Mouse (Mus musculus) urinary bladder, postnatal 25 days (tissue): ENCODE data around the gene Zfp653.
A peak's percentile ranks its signal among the peaks of the same experiment; 100 is the strongest.
"Not testable (repeated sequence)": the region's sequence is repeated elsewhere in the genome, so short reads cannot be mapped to it uniquely, and the experiment has no call there.

Experiments used
- DNase-seq: peaks from one replicate; pipeline ENCODE4 v3.0.0; 2022; ENCODE audit warnings: low spot score

Zfp653 gene

GRCm38 (mm10) chr9:22070791-22071573 is at the start of gene Zfp653, which contains the start of gene Gm49318:
Zfp653 (minus strand) TSS chr9:22071376.
Gm49318 (minus strand) TSS chr9:22071259.
- DNase-seq: peak; percentile 94

GRCm38 (mm10) chr9:22119543-22119942 is 48.4 kb upstream of the Zfp653 start:
- no peak for DNase-seq

DNA sequence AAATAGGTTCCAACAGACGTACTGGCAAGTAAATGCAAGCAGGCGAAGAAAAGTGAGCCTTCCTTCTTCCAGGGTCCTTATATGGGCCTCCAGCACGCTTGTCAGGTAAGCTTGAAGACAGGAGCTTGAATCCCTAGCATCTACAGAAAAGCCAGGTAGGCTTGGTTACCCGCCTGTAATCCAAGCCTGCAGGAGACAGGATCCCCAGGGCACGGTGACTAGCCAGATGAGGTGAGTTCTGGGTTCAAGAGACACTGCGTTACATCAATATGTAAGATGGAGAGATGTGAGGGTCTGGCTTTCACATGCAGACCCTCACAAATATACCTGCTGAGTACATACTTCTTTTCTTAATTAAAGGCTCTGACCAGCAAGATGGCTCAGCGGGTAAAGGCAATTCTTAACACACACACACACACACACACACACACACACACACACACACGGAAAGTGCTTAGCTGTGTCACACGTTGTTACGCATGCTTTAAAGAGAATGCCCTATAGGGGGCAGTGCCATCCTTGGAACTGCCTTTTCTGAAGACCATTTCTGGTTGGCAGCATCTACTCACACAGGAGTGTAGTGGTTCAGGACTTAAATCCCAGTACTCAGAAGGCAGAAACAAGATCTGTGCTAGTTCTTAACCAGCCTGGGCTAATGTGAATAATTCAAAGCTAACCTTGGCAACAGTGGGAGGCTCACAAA is 46.7 kb upstream of the Zfp653 start:
- peak; percentile 29 for DNase-seq

DNA sequence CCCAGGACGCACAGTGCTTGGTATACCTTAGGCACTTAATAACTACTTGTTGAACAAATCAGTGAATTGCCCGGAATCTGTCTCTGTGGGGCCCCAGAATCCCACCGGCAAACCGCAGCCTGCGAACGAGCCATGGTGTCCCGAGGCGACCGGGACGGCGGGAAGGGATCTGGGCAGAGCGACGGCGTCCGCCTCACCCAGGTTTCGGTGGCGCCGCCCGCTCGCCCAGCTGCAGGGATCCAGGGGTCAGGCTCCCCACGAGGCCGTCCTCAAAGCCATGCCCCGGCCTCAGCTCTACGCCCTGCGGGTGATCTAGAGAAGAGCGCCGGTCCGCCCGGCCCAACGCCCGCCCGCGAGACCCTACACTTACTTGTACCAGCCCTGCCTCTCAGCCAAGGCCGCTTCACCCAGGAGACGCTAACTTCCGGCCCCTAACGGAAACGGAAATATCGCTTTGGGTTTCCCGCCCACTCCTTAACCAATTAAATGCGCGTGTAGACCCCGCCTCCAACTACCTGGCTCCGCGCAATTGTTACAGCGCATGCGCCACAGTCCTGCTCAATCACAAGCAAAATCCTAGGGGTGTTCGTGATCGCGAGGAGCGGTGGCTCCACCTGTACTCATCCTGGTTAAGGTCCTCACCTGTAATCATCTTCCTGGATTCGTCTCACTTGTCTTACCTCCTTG is 45.7 kb upstream of the Zfp653 start, which contains the start of gene Elof1:
TSS of gene Elof1 (minus strand) at position 433 of the 687 bp plus-strand sequence.
- DNase-seq: peak; percentile 85

DNA sequence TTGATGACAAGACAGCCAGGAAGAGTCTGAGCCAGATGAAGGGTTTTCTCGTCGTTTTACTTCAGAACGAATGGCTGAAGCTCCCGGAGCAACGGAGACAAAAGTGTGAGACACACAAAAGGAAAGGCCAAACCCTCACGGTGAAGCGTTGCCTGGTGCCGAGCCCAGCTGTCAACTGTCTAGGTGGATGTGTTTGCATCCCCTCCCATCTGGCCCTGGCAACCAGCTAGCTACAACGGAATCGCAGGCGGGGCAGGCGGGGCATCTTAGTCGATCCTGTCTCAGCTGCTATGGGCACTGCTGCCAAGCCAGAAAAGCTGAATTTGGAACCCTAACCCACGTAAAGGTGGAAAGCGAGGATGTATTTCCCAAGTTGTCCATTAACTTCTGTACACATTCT is 44.9 kb upstream of the Zfp653 start:
- no peak for DNase-seq

GRCm38 (mm10) chr9:22115635-22116034 is 44.5 kb upstream of the Zfp653 start:
- no peak for DNase-seq

- no peak for DNase-seq
These were observed 37.0 kb upstream of the Zfp653 start for GRCm38 (mm10) chr9:22108194-22108593.

DNA sequence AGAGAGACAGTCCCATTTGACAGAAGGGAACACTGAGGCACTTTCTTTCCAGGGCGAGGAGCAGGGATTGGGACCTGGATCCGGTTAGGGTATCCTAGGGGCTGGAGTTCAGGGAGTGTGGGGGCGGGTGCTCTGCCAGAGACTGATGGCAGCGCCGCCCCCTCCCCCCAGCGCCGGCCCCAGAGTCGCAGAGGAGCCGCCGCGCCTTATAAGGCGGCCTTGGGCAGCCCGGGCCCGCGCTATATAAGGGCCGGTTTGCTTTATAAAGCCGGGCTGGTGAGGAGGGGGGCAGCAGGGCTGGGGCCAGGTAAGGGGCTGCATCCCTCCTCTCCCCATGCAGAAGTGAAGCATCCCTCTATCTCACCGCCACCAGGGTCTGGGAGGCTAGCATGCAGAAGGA is 28.7 kb upstream of the Zfp653 start:
- no peak for DNase-seq

DNA sequence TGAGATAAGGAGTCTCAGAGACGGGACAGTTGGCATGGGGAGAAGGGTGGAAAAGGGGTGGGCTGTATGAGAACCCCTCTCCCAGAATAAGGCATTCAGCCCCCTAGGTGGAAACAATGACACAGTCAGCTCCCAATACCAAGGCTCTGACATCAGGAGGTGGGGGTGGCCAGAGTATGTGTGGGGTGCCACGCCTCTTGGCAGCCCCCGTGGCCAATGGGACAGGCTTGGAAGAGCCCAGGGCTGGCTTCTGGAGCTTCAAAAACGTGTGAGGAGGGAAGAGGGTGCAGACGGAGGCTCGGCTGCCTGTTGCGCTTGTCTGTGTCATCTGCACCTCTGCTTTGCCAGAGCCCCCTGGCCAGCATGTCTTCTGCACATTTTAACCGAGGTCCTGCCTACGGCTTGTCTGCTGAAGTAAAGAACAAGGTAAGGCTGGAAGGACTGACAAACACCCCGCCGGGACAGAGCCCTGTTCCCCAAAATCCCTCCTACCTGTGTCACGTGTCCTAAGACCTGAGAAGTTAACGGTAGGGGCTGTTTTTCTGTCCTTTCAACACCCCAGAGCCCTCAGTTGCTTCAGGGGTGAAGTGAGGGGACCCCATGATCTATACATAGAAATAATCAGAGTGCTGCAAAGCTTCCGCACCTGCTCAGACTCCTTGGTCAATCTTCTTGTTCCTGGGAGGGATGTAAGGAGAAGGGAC is 28.0 kb upstream of the Zfp653 start, which contains the start of gene Cnn1:
TSS of gene Cnn1 (plus strand) at position 224 of the 704 bp plus-strand sequence.
- no peak for DNase-seq

DNA sequence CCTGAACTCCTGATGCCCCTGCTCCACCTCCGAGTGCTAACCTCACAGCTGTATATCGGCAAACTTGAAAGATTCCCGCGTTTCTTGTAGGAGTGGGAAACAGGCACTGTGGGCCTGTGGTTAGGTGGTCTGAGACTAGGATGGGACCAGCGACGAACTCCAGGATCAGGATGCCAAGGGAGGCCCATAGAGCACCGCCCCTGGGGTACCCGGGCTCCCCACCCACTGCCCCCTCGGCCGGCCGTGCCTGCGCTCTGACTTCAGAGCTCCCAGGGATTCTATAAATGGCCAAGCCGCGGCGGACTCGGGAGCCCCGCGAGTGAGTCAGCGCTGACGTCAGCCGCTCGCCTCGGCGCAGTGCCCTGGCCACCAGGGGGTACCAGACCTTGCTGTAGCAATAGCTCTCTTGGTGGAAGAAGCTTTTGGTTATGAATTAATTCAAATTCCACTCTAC is 24.7 kb upstream of the Zfp653 start:
- DNase-seq: peak; percentile 87

GRCm38 (mm10) chr9:22092746-22093145 is 21.6 kb upstream of the Zfp653 start:
- no peak for DNase-seq

- no peak for DNase-seq
These were observed 18.8 kb upstream of the Zfp653 start for GRCm38 (mm10) chr9:22089986-22090385.

- DNase-seq: no peak
These were observed 18.1 kb upstream of the Zfp653 start for GRCm38 (mm10) chr9:22089281-22089680.

- DNase-seq: no peak
These were observed 15.9 kb upstream of the Zfp653 start for GRCm38 (mm10) chr9:22087034-22087618.

GRCm38 (mm10) chr9:22086012-22086411 is 14.8 kb upstream of the Zfp653 start:
- no peak for DNase-seq

GRCm38 (mm10) chr9:22085022-22085834 is 14.1 kb upstream of the Zfp653 start, which contains the start of gene Ecsit:
Ecsit (minus strand) TSS chr9:22085438.
- peak; percentile 79 for DNase-seq

GRCm38 (mm10) chr9:22084667-22085021 is 13.5 kb upstream of the Zfp653 start:
- DNase-seq: no peak

GRCm38 (mm10) chr9:22076223-22076622 is 5.0 kb upstream of the Zfp653 start:
- DNase-seq: no peak

DNA sequence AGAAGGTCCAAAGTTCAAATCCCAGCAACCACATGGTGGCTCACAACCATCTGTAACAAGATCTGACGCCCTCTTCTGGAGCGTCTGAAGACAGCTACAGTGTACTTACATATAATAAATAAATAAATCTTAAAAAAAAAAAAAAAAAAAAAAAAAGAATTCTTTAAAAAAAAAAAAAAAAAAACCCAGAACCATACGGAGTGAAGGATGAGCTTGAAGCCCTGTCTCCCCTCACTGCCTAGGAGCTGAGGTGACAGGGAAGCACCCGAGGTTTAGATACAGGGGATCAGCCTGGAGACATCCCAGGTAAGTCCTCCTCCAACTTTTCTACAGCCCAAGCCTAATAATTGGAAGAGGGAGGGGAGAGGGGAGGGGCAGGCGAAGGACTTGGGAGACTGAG is 4.6 kb upstream of the Zfp653 start:
- not testable (repeated sequence) for DNase-seq

- no peak for DNase-seq
These were observed 1.1 kb upstream of the Zfp653 start for GRCm38 (mm10) chr9:22072276-22072675.
